Mouse (Mus musculus): Measurements from ENCODE around the gene C3. TPM values are rescaled to one million over a fixed set of nuclear protein-coding genes. Genes with fewer than 3 reads are reported as not detected.
A peak's percentile ranks its signal among the peaks of the same experiment; 100 is the strongest.

C3 gene
- polyA plus RNA-seq, 1 experiment from 2014 or later, result 2.6 TPM

- 57% methylated on average over 5 of the region's 5 CpGs for WGBS
- Histone ChIP-seq H3K4me1 (ENCODE audit: control insufficient read depth, insufficient read depth, low read length) (no peaks in the 10 kb centered on the region), H3K9me3 (ENCODE audit: control insufficient read depth, low read length) (no peaks in the 10 kb centered on the region), H3K36me3 (ENCODE audit: control insufficient read depth, insufficient read depth, low read length) (no peaks in the 10 kb centered on the region), H3K4me2 (ENCODE audit: low read length) (no peak overlapping the region), H3K9ac (replicated peaks; ENCODE audit: low read length) (no peak overlapping the region), H3K27ac (replicated peaks; ENCODE audit: low read depth, low read length) (no peak overlapping the region), H3K4me3 (replicated peaks; ENCODE audit: low read depth, low read length) (no peak overlapping the region), H3K27me3 (ENCODE audit: control insufficient read depth, insufficient read depth, low read length) (no peaks in the 10 kb centered on the region)
- DNase-seq, result no peak
- no peak for ATAC-seq (ENCODE audit: low FRiP score, low TSS enrichment)
These were observed 57.2 kb downstream of the C3 start for GRCm38 (mm10) chr17:57170616-57171260.

GRCm38 (mm10) chr17:57166800-57167791 lies 60.8 kb downstream of the C3 start:
- no peaks in the 10 kb centered on the region for H3K9me3 ChIP-seq (ENCODE audit: control insufficient read depth, low read length)
- ATAC-seq (ENCODE audit: low FRiP score, low TSS enrichment), result peak; percentile 71
- DNase-seq, result peak; percentile 92
- no peak overlapping the region for H3K27ac ChIP-seq (replicated peaks; ENCODE audit: low read depth, low read length)
- no peaks in the 10 kb centered on the region for H3K27me3 ChIP-seq (ENCODE audit: control insufficient read depth, insufficient read depth, low read length)
- no peak overlapping the region for H3K4me2 ChIP-seq (ENCODE audit: low read length)
- no peaks in the 10 kb centered on the region for H3K36me3 ChIP-seq (ENCODE audit: control insufficient read depth, insufficient read depth, low read length)
- H3K4me3 ChIP-seq (replicated peaks; ENCODE audit: low read depth, low read length), result no peak overlapping the region
- 12% methylated on average over 11 of the region's 11 CpGs for WGBS
- no peak overlapping the region for H3K9ac ChIP-seq (replicated peaks; ENCODE audit: low read length)
- no peaks in the 10 kb centered on the region for H3K4me1 ChIP-seq (ENCODE audit: control insufficient read depth, insufficient read depth, low read length)

Small RNAs within 50 kb of the gene (microRNA-seq; reads per million reads assigned to microRNA genes)
- gene Mir6978, result not detected

Other genes starting within 250 kb of the C3 start
- not detected in 2 replicates for gene Acer1, start 246.0 kb downstream of the C3 start, polyA plus RNA-seq (2014; fragmentation: Nextera tagmentation; extraction: Ambion mirVana)
- 172 and 201 TPM in 2 replicates for gene Clpp, start 237.8 kb downstream of the C3 start, polyA plus RNA-seq (2014; fragmentation: Nextera tagmentation; extraction: Ambion mirVana)
- gene Alkbh7, start 230.8 kb downstream of the C3 start, polyA plus RNA-seq (2014; fragmentation: Nextera tagmentation; extraction: Ambion mirVana), result 45.7 and 55.8 TPM in 2 replicates
- gene Pspn, start 228.1 kb downstream of the C3 start, polyA plus RNA-seq (2014; fragmentation: Nextera tagmentation; extraction: Ambion mirVana), result not detected in 2 replicates
- gene Gtf2f1, start 216.8 kb downstream of the C3 start, polyA plus RNA-seq (2014; fragmentation: Nextera tagmentation; extraction: Ambion mirVana), result 61.3 and 63.7 TPM in 2 replicates
- 0.24 and 0.42 TPM in 2 replicates for gene Gm17949, start 216.7 kb downstream of the C3 start, polyA plus RNA-seq (2014; fragmentation: Nextera tagmentation; extraction: Ambion mirVana)
- 37.5 and 41.7 TPM in 2 replicates for gene Khsrp, start 196.6 kb downstream of the C3 start, polyA plus RNA-seq (2014; fragmentation: Nextera tagmentation; extraction: Ambion mirVana)
- not detected in 2 replicates for gene Slc25a41, start 186.5 kb downstream of the C3 start, polyA plus RNA-seq (2014; fragmentation: Nextera tagmentation; extraction: Ambion mirVana)
- 1.2 and 1.7 TPM in 2 replicates for gene Crb3, start 169.0 kb downstream of the C3 start, polyA plus RNA-seq (2014; fragmentation: Nextera tagmentation; extraction: Ambion mirVana)
- gene Slc25a23, start 168.3 kb downstream of the C3 start, polyA plus RNA-seq (2014; fragmentation: Nextera tagmentation; extraction: Ambion mirVana), result 31.6 and 32.9 TPM in 2 replicates
- gene Dennd1c, start 149.6 kb downstream of the C3 start, polyA plus RNA-seq (2014; fragmentation: Nextera tagmentation; extraction: Ambion mirVana), result 3.3 and 3.4 TPM in 2 replicates
- gene Tubb4a, start 140.4 kb downstream of the C3 start, polyA plus RNA-seq (2014; fragmentation: Nextera tagmentation; extraction: Ambion mirVana), result 324 and 344 TPM in 2 replicates
- 5.2 and 6.7 TPM in 2 replicates for gene Tnfsf9, start 122.8 kb downstream of the C3 start, polyA plus RNA-seq (2014; fragmentation: Nextera tagmentation; extraction: Ambion mirVana)
- 1.1 and 1.4 TPM in 2 replicates for gene Cd70, start 78.4 kb downstream of the C3 start, polyA plus RNA-seq (2014; fragmentation: Nextera tagmentation; extraction: Ambion mirVana)
- not detected in 2 replicates for gene Tnfsf14, start 34.0 kb downstream of the C3 start, polyA plus RNA-seq (2014; fragmentation: Nextera tagmentation; extraction: Ambion mirVana)
- 19.6 and 20.9 TPM in 2 replicates for gene Gpr108, start 20.3 kb upstream of the C3 start, polyA plus RNA-seq (2014; fragmentation: Nextera tagmentation; extraction: Ambion mirVana)
- 5.7 and 7.2 TPM in 2 replicates for gene Trip10, start 21.3 kb upstream of the C3 start, polyA plus RNA-seq (2014; fragmentation: Nextera tagmentation; extraction: Ambion mirVana)
- gene Vav1, start 51.0 kb upstream of the C3 start, polyA plus RNA-seq (2014; fragmentation: Nextera tagmentation; extraction: Ambion mirVana), result 0.51 and 1.6 TPM in 2 replicates
- 1.1 and 4.7 TPM in 2 replicates for gene Adgre1, start 130.6 kb upstream of the C3 start, polyA plus RNA-seq (2014; fragmentation: Nextera tagmentation; extraction: Ambion mirVana)

Data from midbrain, embryonic 14.5 days (tissue).